Mouse (Mus musculus) frontal cortex, adult 2 months (tissue): ENCODE data around the gene Mageb18. TPM values are rescaled to one million over a fixed set of nuclear protein-coding genes. Genes with fewer than 3 reads are reported as not detected.
A peak's percentile ranks its signal among the peaks of the same experiment; 100 is the strongest.
"Not testable (repeated sequence)": the region's sequence is repeated elsewhere in the genome, so short reads cannot be mapped to it uniquely, and the experiment has no call there.

ENCODE experiments used
- DNase-seq, 2 experiments: peaks; one replicate each; pipeline ENCODE4 v3.0.0; 2022; ENCODE audit warnings: low spot score in 1 of 2; ENCODE audit errors: extremely low spot score in 1 of 2
- polyA plus RNA-seq: library from polyadenylated mRNA; depleted of rRNA; stranded (reverse); fragments of >200 nt; gene quantifications from 2 replicates; pipeline ENCODE4 v1.2.3, GENCODE M21; 2012; rRNA removed

Gene Mageb18
- polyA plus RNA-seq, result not detected in 2 replicates

DNA sequence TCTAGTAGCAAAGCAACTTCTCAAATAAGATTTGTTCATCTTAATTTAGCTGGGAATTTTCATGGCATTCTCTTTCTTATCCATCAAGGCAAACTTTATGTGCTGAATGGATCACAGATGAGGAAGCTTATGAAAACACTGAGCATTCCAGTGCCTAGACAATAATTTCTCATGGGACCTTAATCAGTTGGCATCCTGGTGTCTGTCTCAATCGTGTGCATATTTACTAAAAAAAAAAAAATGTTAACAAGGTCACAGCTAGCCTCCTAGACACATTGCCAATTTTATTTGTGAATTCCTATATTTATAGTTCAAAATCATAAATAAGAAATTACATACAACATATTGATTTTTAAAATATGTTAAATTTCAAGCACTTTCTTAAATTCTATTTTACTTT, at the start of gene Mageb18:
Gene Mageb18, minus strand, starts transcription at position 101 of the 400 bp plus-strand sequence.
- no peak for DNase-seq

DNA sequence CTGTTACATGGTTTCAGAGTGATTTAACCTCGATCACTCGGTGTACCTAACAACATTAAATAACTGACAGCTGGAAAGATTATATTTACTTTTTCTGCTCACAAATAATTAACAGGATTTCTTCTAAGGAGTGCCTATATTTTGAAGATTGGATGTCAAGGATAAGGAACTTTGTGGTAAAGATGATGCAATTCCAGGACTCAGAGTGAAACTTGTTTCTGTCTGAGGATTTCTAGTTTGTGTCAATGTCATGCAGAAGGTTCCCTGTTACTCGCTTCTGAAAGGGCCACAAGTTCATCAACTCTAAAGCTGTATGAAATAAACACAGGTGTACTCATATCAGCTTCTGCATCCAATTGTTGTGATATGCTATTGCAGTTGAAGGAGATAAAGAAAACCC, 13.4 kb upstream of the Mageb18 start:
- no peak for DNase-seq

DNA sequence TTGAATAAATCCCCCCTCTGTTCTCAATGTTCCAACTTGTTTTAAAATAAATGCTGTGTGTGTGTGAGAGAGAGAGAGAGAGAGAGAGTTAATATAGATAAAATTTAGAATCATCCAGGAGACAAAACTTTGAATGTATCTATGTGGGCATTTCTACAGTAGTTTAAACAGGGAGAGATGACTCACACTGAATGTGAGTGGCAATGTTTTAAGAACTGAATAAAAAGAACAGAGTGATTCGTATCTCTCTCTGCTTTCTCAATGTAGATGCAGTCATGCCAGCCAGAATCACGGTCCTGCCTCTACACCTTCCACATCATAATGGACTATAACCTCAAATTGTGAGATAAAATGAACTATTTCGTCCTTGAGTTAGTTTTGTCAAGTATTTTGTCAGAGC, 11.1 kb upstream of the Mageb18 start:
- DNase-seq, result peak in 1 of 2 experiments; percentile 6

DNA sequence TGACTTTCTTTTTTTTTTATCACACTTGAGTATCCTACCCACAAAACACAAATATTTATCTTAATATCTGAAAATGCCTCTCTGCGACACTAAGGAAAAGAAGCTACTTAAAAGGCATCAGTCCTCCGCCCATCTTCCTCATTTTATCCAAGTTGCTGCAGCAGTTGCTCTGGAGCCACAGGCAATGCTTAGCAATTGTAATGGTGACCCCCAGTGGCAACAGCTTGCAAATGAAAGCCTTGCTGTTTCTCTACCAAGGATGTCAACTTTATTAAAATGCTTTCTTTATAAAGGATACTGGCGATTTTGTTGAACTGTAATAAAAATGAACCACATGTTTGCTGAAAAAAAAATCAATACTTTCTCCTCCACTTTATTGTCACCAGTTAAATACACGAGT, 2.0 kb downstream of the Mageb18 start:
- DNase-seq, result peak in 1 of 2 experiments; percentile 42

DNA sequence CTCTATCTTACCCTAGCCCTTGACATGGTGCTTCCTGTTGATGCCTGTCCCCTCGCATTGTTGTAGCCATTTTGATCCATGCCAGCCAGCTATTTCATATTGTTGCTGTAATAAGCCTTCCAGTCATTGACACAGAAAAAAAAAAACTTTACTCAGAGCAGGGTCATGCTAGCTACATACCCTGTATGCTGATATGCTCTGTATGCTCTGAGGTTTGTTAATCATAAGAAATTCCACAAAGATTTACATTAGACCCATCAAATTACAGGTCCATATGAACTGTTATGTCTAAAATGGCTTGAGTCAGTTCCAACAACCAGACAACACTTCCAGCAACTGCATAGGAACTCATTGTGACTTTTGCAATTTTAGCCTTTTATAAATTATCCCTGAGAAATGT, 71.5 kb downstream of the Mageb18 start:
- DNase-seq, result no peak

DNA sequence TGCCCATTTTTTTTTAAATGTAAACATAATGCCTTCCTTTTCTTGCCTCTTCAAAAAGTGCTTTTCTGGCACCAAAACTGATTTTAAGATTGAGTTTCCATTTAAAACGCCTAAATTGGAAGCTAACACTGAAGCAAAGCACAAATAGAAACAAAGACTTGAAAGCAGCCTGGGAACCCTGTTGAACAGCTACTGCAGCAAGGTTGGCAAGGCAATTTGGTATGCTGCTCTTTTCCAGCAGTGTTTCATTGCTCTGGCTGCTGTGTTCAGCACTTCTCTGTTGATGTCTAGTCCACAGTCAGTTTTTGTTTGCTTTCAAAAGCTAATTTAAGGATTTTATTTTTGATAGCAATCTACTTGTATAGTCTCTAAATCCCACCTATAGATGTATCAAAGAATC, 101.1 kb downstream of the Mageb18 start:
- DNase-seq, result peak; percentile 1 to 19

DNA sequence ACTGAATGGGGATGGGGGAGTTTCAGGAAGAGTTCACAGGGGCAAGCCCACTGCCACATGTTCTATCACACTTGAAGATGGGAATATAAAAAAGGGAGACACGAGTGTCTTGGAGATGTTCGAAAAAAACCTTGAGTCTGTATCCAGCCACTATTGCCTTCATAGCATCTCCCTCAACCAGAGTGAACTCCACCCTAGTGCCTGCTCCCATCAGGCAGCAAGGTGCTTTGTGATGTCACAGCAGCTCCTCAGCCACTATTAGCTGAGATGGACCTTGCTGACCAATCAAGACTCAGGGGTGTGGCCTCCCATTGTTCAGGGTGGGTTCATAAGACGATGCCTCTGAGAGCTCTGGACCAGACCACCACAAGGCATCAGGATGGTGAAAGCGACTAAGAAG, 109.7 kb downstream of the Mageb18 start, which contains the start of gene Gm5941:
Gene Gm5941, plus strand, starts transcription at position 301 of the 400 bp plus-strand sequence.
- DNase-seq, result not testable (repeated sequence)

DNA sequence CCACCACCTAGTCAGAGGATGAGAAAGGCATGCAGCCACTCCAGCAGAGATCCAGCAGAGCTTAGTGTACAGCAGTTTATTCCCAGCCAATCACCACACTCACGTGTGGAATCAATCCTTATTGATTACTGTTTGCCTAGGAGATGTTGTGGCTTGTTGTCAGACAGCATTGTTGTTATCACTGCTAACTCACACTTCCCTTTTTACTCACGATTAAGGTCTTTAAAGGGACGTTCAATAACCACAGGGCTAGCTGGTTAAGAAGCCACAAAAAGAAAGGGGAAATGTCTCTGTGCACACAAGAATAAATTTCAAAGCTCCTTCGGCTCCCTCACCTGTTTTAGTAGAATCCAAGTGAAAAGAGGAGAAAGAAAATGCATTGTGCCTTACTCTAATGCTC, 134.6 kb downstream of the Mageb18 start:
- DNase-seq, result no peak

DNA sequence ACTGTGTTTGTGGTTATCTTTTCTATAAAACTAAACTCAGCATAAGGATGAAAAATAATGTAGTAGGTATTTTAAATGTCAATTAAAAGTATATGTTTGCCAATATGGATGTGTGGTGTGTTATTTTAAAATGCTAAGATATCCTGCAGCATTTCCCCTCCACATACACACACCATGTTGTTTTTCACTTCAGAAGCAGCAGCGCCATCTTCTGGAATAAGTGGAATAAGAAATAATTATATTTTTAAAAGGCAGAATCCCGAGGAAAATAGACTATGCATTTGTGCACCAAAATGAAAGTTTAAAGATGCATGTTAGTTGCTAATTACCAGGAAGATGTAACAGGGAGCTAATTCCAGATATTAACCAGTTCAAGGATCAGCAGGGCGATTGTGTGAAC, 138.9 kb downstream of the Mageb18 start:
- DNase-seq, result peak in 1 of 2 experiments; percentile 41

DNA sequence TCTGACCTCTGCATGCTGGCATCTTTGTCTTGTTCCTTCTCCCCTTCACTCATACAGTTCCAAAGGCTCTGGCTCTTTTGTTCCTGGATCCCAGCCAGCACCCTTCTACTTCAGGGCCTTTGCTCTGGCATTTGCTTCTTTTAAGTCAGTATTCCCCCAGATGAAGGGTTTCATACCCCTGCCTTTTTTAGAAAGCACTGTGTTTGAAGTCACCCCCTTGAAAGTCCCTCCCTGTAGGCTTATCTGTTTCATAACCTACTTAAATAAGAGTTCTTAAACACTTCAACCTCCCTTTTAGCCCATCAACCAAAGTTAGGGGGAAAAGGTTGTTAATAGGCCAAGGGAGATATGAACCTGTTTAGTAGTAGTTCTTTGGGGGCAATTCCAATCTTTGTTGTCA, 212.0 kb downstream of the Mageb18 start:
- no peak for DNase-seq

DNA sequence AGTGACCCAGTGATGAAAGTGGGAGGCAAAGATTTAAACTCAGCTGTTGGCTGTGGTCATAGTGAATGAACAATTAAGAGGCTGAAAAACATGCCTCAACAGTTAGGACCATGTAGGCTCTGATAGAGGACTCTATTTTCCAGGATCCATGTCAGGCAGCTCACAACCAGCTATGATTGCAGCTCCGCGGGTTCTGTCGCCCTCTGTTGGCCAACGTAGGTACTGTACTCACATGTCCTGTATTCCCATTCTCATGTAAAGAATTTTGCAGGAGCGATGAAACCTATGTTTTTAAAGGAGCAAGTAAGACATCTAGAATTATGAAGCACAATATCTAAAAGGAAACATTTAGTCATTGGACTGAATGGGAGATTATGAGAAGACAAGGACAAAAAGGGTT, 256.4 kb downstream of the Mageb18 start:
- DNase-seq, result peak in 1 of 2 experiments; percentile 23

DNA sequence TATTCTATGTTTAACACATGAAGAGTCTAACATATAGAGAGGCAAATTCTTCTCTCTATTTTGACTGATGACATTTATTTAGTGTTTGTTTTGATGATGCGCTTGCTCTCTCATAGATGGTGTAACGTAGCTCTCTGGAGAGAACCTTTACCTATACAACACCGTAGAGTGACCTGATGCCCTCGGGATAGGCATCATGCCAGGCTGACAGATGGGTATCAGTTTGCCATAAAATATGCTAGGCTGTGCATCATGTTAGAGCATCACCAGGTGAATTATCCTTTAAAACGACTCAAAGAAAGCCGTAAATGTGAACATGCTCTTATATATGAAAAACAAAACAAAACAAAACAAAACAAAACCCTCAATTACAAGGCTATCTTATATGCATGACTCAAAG, 258.5 kb downstream of the Mageb18 start:
- DNase-seq, result no peak

DNA sequence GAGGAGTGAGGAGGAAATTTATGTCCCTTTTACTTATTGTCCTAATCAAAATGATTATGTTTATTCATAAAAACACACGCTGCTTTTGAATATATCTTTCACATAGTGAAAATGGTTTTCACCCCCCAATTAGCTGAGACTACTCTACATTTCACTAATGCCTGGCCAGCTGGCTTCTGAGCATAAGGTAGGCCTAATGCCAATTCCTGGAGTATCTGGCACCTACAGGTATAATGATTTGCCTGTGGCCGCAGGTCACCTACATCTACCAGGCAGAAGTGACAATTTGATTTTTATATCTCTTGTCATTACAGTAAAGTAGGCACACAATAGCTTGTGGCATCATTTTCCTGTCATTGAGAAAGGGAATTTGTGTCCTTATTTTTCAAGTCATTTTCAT, 259.8 kb downstream of the Mageb18 start:
- DNase-seq, result no peak

DNA sequence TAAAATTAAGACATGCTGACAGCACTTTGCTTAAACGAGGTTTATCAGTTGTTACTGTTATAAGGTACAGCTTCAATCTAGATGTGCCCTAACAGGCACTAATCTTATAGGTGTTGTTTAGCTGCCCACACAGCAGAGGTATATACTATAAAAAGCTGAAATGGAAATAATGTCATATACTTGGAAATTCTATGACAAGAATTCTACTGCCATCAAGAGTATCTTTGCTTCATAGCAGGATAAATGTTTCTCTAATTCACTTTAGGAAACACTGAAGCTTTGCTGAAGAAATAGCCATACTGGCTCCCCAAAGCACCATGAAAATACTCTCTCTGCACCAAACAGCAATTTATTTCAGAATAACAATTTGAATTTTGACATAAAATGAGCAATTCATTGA, 265.9 kb downstream of the Mageb18 start:
- no peak for DNase-seq

DNA sequence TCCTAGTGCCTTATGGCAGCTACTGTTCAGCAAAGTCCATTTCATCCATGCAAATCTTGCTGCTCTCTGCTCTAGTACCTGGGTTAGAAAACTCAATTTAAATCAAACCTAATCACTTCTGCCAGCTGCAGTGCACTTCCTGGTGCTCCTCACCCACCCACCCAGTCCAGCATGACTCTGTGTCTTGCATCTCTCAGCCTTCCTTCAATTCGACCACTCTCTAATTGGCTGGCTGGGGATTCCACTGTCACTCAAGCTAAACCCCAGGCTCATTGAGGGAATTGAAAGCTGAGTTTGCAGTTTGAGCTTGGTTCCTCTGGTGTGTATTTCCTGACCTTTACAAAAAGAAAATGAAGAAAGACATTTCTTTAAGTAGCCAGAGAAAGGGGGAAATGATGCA, 275.8 kb downstream of the Mageb18 start:
- DNase-seq, result no peak

DNA sequence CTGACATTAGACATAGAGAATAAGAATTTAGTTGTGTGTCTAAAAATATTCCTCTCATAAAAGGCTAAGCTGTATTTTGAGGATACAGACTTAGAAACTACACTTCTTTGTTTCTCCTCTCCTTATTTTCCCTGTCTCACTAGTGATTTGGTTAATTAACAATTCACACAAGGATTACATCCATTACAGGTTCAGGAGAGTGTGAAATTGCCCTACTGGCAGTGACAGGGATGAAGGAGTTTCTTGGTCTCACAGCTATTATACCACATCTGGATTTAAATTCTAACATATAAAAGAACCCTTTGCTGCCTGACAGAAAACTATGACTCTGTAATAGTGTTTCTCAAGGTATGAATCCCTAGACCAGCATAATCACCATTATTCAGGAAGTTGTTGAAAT, 318.8 kb downstream of the Mageb18 start:
- no peak for DNase-seq

Other genes starting within 250 kb of the Mageb18 start
- gene Gm5941, start 109.6 kb downstream of the Mageb18 start, polyA plus RNA-seq, result not detected in 2 replicates